Mouse (Mus musculus): ENCODE data around the gene Ear1.
"Not testable (repeated sequence)": the region's sequence is repeated elsewhere in the genome, so short reads cannot be mapped to it uniquely, and the experiment has no call there.

The Ear1 gene

GRCm38 (mm10) chr14:43796905-43797470 lies 78.3 kb downstream of the Ear1 start:
- not testable (repeated sequence) for DNase-seq (ENCODE audit: low spot score in 2 of 2)

GRCm38 (mm10) chr14:43796069-43796904 lies 79.0 kb downstream of the Ear1 start:
- no peak for DNase-seq (ENCODE audit: low spot score in 2 of 2)

- DNase-seq (ENCODE audit: low spot score in 2 of 2), result not testable (repeated sequence)
These were observed 81.5 kb downstream of the Ear1 start for GRCm38 (mm10) chr14:43793811-43794210.

GRCm38 (mm10) chr14:43784645-43785044 lies 90.7 kb downstream of the Ear1 start, which contains the start of gene Gm8180:
TSS of gene Gm8180 (minus strand) at chr14:43784745.
- DNase-seq (ENCODE audit: low spot score in 2 of 2), result not testable (repeated sequence)
